Mouse (Mus musculus) small intestine, adult 2 months (tissue): ENCODE measurements around the gene Arpp21.

Experiments
- CTCF ChIP-seq: fragments of 200-500 bp; IDR thresholded peaks from 2 replicates; pipeline ENCODE4 v1.5.1; 2012; ENCODE audit warnings: low read depth, mild to moderate bottlenecking, control low read depth, inconsistent platforms, low read length, moderate library complexity, mixed read lengths; ENCODE audit not compliant: insufficient replicate concordance, insufficient read length; ENCODE audit errors: extremely low read depth
- POLR2A ChIP-seq: fragments of 200-500 bp; IDR thresholded peaks from 2 replicates; pipeline ENCODE4 v1.6.1; 2012; ENCODE audit warnings: low read depth, mild to moderate bottlenecking, control low read depth, inconsistent platforms, low read length, moderate library complexity

- TF ChIP-seq POLR2A: no peak
- TF ChIP-seq CTCF: no peak
Measured at GRCm38 (mm10) chr9:112234505-112235024, 1.2 kb downstream of the Arpp21 start.
